Mouse (Mus musculus): ENCODE measurements around the gene Rtf2. TPM values are rescaled to one million over a fixed set of nuclear protein-coding genes. Genes with fewer than 3 reads are reported as not detected.
A peak's percentile ranks its signal among the peaks of the same experiment; 100 is the strongest.

Rtf2 gene
- total RNA-seq, 4 experiments from 2014 or later = 77.2 to 92.4 (median 82.4) TPM

- DNase-seq = no peak
These were observed 267 bp downstream of the Rtf2 start for GRCm38 (mm10) chr2:172440640-172441005.

GRCm38 (mm10) chr2:172441176-172441575, 820 bp downstream of the Rtf2 start:
- DNase-seq = no peak

- DNase-seq = no peak
These were observed 5.3 kb downstream of the Rtf2 start for GRCm38 (mm10) chr2:172445617-172446016.

- no peak for DNase-seq
These were observed 7.0 kb downstream of the Rtf2 start for GRCm38 (mm10) chr2:172447317-172447716.

GRCm38 (mm10) chr2:172448329-172448728, 8.0 kb downstream of the Rtf2 start:
- DNase-seq = no peak

- DNase-seq = no peak
These were observed 10.3 kb downstream of the Rtf2 start for GRCm38 (mm10) chr2:172450640-172451039.

GRCm38 (mm10) chr2:172452031-172452430, 11.7 kb downstream of the Rtf2 start:
- DNase-seq = no peak

GRCm38 (mm10) chr2:172452458-172452857, 12.1 kb downstream of the Rtf2 start:
- no peak for DNase-seq

- no peak for DNase-seq
These were observed 18.1 kb downstream of the Rtf2 start, which contains the start of gene Gcnt7 for GRCm38 (mm10) chr2:172458496-172458895. Gene Gcnt7, minus strand, starts transcription at chr2:172458596.

- DNase-seq = no peak
These were observed 20.3 kb downstream of the Rtf2 start for GRCm38 (mm10) chr2:172460647-172461046.

- no peak for DNase-seq
These were observed 22.5 kb downstream of the Rtf2 start for GRCm38 (mm10) chr2:172462813-172463212.

GRCm38 (mm10) chr2:172466427-172467132, 26.2 kb downstream of the Rtf2 start:
- peak; percentile 45 for DNase-seq

GRCm38 (mm10) chr2:172467206-172467605, 26.9 kb downstream of the Rtf2 start:
- DNase-seq = peak; percentile 42

- DNase-seq = peak; percentile 88
These were observed 28.0 kb downstream of the Rtf2 start for GRCm38 (mm10) chr2:172468346-172468819.

GRCm38 (mm10) chr2:172472318-172472717, 32.0 kb downstream of the Rtf2 start, which contains the start of gene Fam209:
Gene Fam209, plus strand, starts transcription at chr2:172472520.
- no peak for DNase-seq

- no peak for DNase-seq
These were observed 33.2 kb downstream of the Rtf2 start for GRCm38 (mm10) chr2:172473591-172473990.

- no peak for DNase-seq
These were observed 34.6 kb downstream of the Rtf2 start for GRCm38 (mm10) chr2:172474970-172475369.

- no peak for DNase-seq
These were observed 36.4 kb downstream of the Rtf2 start for GRCm38 (mm10) chr2:172476707-172477260.

- no peak for DNase-seq
These were observed 37.0 kb downstream of the Rtf2 start for GRCm38 (mm10) chr2:172477350-172477749.

GRCm38 (mm10) chr2:172477860-172478259, 37.5 kb downstream of the Rtf2 start:
- no peak for DNase-seq

- DNase-seq = no peak
These were observed 39.9 kb downstream of the Rtf2 start for GRCm38 (mm10) chr2:172480296-172480695.

GRCm38 (mm10) chr2:172481654-172482385, 41.5 kb downstream of the Rtf2 start:
- DNase-seq = no peak

- DNase-seq = no peak
These were observed 43.5 kb downstream of the Rtf2 start for GRCm38 (mm10) chr2:172483766-172484413.
